In the genomic region with DNA sequence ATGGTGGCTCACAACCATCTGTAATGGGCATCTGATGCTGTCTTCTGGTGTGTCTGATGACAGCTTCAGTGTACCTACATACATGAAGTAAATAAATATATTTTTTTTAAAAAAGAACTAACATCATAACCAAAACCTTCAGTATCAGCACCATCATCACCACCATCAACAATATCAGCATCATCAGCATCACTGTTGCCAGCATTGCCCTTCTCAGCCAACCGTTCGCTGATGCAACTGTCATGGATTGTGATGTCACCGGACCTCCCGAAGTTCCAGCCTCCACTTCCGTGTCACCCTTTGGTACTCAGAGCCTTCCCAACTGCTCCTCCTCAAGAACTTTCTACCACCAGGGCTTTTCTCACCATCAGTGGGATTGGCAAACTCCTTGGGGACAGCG, we compare ENCODE assay signal across 8 mouse cellular contexts. TPM values are rescaled to one million over a fixed set of nuclear protein-coding genes. Genes with fewer than 3 reads are reported as not detected.
DNase-seq lines count a peak whose midpoint lies in the region; ATAC-seq lines count a peak whose summit lies in the region.
"Had no signal": no experiment of that assay in that cellular context is flagged by ENCODE, and none has a peak within 500 bp of the region (broad histone marks: within the 10 kb centered on the region; RNA-seq: fewer than 3 reads in every experiment).

A gene (plus strand): TSS at position 301 of the 400 bp plus-strand sequence.

- H3K27me3 ChIP-seq in lung, embryonic 16.5 days (ENCODE audit: control insufficient read depth, insufficient read depth, low read depth, low read length), result no peaks in the 10 kb centered on the region
- H3K27me3 ChIP-seq in embryonic facial prominence, embryonic 15.5 days, result no peaks in the 10 kb centered on the region
- no peaks in the 10 kb centered on the region for H3K27me3 ChIP-seq in neural tube, embryonic 13.5 days

- ATAC-seq in lung, embryonic 16.5 days (ENCODE audit: low read depth), result no peak
- ATAC-seq in embryonic facial prominence, embryonic 15.5 days (ENCODE audit: insufficient number of reproducible peaks, low FRiP score, low TSS enrichment, low read depth), result no peak
- ATAC-seq in neural tube, embryonic 13.5 days (ENCODE audit: low read depth), result no peak

- H3K4me2 ChIP-seq in lung, embryonic 16.5 days (ENCODE audit: low read depth, low read length), result no peak within 1 kb of the TSS
- H3K4me2 ChIP-seq in embryonic facial prominence, embryonic 15.5 days (replicated peaks), result no peak within 1 kb of the TSS
- no peak within 1 kb of the TSS for H3K4me2 ChIP-seq in neural tube, embryonic 13.5 days

- no peak within 1 kb of the TSS for H3K9ac ChIP-seq in lung, embryonic 16.5 days (ENCODE audit: low read length)
- H3K9ac ChIP-seq in embryonic facial prominence, embryonic 15.5 days, result no peak within 1 kb of the TSS
- H3K9ac ChIP-seq in neural tube, embryonic 13.5 days, result no peak within 1 kb of the TSS

- H3K27ac ChIP-seq in lung, embryonic 16.5 days (ENCODE audit: low read length), result no peak within 1 kb of the TSS
- no peak within 1 kb of the TSS for H3K27ac ChIP-seq in embryonic facial prominence, embryonic 15.5 days (replicated peaks)
- no peak within 1 kb of the TSS for H3K27ac ChIP-seq in neural tube, embryonic 13.5 days (replicated peaks)

- H3K36me3 ChIP-seq in lung, embryonic 16.5 days (ENCODE audit: control insufficient read depth, insufficient read depth, low read length), result no peaks in the 10 kb centered on the region
- H3K36me3 ChIP-seq in embryonic facial prominence, embryonic 15.5 days, result no peaks in the 10 kb centered on the region
- peaks cover 31% of the 10 kb centered on the region for H3K36me3 ChIP-seq in neural tube, embryonic 13.5 days

- no peak within 1 kb of the TSS for H3K4me3 ChIP-seq in lung, embryonic 16.5 days (ENCODE audit: low read length)
- no peak within 1 kb of the TSS for H3K4me3 ChIP-seq in embryonic facial prominence, embryonic 15.5 days (replicated peaks)
- no peak within 1 kb of the TSS for H3K4me3 ChIP-seq in neural tube, embryonic 13.5 days
- H3K4me3 ChIP-seq: megakaryocyte, embryonic 14.5 days had no signal

- no peaks in the 10 kb centered on the region for H3K4me1 ChIP-seq in lung, embryonic 16.5 days (replicated peaks; ENCODE audit: control insufficient read depth, insufficient read depth, low read length)
- H3K4me1 ChIP-seq in embryonic facial prominence, embryonic 15.5 days, result no peaks in the 10 kb centered on the region
- H3K4me1 ChIP-seq in neural tube, embryonic 13.5 days (replicated peaks), result no peaks in the 10 kb centered on the region; the same call in 1 of the 2 replicates
- H3K4me1 ChIP-seq: megakaryocyte, embryonic 14.5 days had no signal

- no peaks in the 10 kb centered on the region for H3K9me3 ChIP-seq in lung, embryonic 16.5 days (ENCODE audit: control insufficient read depth, low read length)
- H3K9me3 ChIP-seq in embryonic facial prominence, embryonic 15.5 days (replicated peaks), result no peaks in the 10 kb centered on the region
- H3K9me3 ChIP-seq in neural tube, embryonic 13.5 days, result no peaks in the 10 kb centered on the region
- H3K9me3 ChIP-seq: megakaryocyte, embryonic 14.5 days had no signal

- 90% methylated on average over 6 of the region's 6 CpGs for WGBS in lung, embryonic 16.5 days
- 91% methylated on average over 6 of the region's 6 CpGs for WGBS in embryonic facial prominence, embryonic 15.5 days
- WGBS in neural tube, embryonic 13.5 days, result 91% methylated on average over 6 of the region's 6 CpGs

- DNase-seq in lung, postnatal 14 days, result no peak
- no peak for DNase-seq in layer of hippocampus, postnatal 14 days (ENCODE audit: low spot score in 2 of 2)
- DNase-seq in ovary, adult 18-20 months (ENCODE audit: low spot score), result no peak
- DNase-seq in cerebellum, adult 18-20 months, result no peak

RNA-seq across cellular contexts. Expression of the gene that starts here (rescaled TPM):
- polyA plus RNA-seq in lung, embryonic 16.5 days (2015; fragmentation: Nextera tagmentation; extraction: Ambion mirVana), result 11.7 and 12.0 TPM in 2 replicates
- 12.6 and 12.7 TPM in 2 replicates for polyA plus RNA-seq in embryonic facial prominence, embryonic 15.5 days (2015; fragmentation: Nextera tagmentation; extraction: Ambion mirVana)
- total RNA-seq in layer of hippocampus, postnatal 14 days (2021), result 10 to 100 TPM; 31.3 to 34.7 TPM
- 15.3 and 16.4 TPM in 2 replicates for polyA plus RNA-seq in neural tube, embryonic 13.5 days (2015; fragmentation: Nextera tagmentation; extraction: Ambion mirVana)
